Mouse (Mus musculus) heart, adult 11 months (tissue): Measurements from ENCODE around the gene Spred2.

Source experiments
- DNase-seq: peaks from one replicate; pipeline ENCODE4 v3.0.0; 2022

Spred2 gene

DNA sequence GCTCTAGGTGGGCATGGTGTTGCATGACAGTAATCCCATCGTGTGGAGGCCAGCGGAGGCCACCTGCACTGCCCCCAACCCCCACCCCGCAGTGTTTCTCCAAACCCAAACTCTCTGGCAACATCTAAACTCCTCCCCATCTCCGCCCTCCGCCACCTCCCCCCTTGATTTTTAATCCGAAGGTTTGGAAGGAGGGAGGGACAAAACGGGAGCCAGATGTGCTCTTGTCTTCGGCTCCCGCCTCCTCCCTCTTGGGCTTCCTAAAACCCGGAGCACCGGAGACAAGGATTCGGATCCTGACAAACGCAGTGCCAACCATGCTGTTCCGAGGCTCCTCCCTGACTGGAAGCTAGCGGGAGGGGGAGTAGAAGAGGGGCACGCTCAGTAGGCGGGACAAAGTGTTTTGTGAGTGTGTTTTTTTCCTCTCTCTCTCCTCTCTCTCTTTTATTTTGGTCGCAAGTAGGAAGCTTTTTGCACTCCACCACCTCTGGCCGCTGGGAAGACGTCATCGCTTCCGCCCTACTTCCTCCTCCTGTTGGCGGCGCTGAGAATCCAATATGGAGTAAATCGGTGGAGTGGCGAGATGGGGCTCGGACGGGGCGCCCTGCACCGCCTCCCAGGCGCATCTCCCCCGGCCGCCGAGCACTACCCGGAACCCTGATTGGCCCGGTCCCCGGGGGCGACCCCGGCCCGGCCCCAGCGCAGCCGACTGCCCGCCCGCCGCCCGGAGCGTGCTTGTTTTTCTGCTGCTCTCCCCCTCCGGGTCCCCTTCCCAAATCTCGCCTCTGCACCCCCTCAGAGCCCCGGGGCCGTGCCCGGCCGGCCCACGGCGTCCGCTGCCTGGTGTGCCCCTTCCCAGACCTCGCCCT is at the start of gene Spred2:
Gene Spred2, plus strand, starts transcription at position 488 of the 869 bp plus-strand sequence.
- peak; percentile 99 for DNase-seq

DNA sequence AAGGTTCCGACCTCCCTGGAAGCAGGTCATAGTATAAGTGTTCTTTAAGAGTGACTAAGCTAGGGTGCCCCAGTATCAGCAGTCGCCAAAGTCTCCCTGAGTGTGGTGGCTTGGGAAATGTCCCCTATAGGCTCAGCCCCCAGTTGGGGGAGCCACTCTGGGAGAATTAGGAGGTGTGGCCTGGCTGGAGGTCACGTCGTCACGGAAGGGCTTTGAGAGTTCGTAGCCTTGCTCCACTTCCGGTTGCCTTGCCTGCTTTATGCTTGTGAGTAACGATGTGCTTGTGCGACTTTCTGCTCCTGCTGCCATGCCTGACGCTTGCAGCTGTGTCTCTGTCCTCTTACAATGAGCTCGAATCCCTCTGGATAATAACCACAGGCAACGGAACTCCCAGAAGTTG is 48.6 kb upstream of the Spred2 start:
- peak; percentile 86 for DNase-seq

DNA sequence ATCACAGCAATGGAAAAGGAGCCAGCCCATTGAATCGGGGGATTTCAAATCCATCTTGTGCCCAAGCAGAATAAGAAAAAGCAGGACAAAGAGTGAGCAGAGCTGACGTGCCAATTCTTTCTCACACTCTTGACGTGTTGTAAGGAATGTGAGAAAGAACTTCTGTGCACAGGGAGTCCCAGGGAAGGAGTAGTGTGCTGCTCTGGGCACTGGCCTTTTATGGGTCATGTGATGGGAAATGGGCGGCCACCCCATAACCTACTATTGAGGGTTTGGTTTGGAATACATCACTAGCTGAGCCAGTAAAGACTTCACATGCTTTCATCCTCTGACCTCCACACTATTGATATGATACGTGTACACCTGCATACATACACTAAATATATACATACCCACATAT is 48.2 kb upstream of the Spred2 start:
- peak; percentile 62 for DNase-seq

DNA sequence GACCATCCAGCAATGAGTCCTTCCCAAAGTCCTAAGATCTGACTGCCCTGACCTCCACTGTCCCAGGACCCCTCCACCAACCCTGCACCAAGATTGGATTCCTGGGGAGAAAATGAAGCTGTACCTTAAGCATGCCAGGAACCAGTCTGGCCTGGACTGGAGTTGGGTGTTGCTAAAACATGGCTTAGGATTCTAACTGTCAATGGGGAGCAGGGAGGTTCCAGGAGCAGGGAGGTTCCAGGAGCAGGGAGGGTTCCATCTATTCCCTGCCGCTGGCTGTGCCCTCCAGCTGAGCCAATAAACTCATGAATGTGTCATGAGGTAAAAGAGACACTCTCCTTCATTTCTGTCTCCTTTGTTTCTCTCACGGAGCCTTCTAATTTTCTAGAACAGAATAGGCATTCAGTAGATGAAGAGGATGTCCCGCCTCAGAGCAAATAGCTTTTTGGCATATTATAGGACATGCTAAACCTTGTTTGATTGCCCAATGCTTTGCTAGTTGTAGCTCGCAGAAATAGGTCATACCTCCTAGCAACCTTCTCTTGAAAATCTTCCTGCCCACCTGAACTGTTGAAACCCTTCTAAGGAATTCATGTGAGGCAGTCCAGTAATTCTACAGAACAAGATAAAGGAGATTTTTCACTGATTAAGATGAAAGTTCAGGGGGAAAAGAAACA is 46.8 kb upstream of the Spred2 start:
- no peak for DNase-seq

DNA sequence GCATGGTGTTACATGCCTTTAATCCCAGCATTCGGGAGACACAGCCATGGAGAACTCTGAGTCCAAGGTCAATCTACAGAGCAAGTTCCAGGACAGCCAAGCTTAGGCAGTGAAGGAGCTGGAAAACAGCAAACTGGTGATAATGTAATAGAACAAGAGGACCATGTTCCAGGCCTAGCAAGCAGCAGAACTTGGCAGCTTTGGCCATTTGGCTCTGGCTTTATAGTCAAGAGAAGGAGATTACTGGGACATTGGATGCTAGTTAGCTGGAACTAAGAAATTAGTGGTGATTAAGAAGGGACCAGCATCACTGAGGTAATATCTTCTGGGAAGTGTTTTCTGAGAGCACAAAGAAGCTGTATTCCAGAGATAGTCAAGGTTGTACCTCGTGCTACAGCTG is 42.8 kb upstream of the Spred2 start:
- peak; percentile 92 for DNase-seq

DNA sequence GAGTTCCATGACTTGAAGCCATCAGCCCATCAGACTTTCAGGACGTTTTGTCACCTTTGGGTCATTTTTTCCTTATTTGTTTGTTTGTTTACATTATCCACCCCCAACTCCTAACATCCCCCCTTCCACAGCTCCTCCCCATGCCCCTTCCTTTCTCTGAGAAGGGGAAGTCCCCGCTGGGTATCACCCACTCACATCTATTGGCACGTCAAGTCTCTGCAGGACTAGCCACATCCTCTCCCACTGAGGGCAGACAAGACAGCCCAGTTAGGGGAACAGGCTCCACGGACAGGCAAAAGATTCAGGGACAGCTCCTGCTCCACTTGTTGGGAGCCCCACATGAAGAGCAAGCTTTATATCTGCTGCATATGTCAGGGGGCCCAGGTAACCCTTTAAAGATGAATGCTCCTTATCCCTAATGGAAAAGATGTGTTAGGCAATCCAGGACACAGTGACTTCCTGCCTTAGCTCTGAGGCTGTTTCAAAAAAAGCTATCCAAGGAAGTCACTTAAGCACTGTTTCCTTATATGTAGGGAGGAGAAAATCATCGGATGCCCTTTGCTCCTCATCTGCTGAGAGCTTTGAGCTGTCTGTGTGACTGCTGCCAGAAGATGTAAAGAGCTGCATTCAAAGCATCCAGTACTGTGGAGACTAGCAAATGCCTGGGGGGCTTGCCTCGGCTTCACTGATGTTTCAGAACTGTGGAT is 33.3 kb upstream of the Spred2 start:
- no peak for DNase-seq

DNA sequence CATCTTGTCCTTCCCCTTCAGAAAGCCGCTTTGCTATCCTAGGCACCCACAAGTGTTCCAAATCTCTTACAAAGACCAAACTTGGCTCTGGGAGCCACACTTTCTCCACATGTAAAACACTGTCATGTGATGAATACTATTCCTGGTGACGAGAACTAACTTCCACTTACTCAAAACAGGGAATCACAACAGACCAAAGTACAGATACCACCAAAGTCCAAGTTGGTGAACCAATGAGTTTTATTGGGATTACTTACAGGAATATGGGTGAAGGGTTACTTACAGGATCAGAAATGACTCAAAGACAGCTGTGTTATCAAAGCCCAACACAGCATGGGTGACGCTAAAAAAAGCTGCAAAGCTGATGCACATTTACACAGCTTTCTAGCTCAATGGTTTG is 30.9 kb upstream of the Spred2 start:
- DNase-seq, result no peak

DNA sequence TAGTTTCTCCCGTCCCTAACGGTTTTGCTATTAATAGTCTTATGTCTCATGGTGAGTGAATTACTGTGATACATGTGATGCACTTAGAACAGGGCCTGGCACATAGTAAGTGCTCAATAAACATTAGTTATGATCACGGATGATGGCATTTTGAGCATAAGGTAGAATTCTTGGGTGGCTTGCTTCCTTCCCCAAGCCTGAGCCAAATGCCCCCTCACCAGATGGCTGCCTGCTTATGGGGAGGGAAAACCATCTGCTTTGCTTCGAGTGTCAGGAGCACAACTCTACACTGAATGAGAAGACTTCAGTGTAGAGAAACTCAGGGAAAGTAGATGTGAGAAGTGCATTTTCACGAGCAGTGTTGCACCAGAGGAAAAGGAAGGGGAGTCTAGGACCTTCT is 24.6 kb upstream of the Spred2 start:
- no peak for DNase-seq

DNA sequence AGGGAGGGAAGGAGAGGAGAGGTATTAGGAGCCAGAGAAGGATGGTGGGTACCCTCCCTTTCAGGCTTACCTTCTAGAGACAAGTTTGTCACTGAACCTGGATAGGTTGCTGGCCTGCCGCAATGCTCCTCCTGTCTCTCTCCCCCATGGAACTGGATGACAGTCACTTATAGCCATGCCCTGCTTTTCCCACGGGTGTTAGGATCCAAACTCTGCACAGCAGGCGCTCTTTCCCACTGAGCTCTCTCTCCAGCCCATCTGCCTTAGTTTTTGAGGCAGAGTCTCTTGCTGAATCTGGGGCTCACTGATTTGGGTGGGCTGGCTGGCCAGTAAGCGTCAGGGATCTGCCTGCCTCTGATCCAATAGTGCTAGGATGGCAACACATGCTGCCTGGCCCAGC is 23.5 kb upstream of the Spred2 start:
- DNase-seq, result no peak

DNA sequence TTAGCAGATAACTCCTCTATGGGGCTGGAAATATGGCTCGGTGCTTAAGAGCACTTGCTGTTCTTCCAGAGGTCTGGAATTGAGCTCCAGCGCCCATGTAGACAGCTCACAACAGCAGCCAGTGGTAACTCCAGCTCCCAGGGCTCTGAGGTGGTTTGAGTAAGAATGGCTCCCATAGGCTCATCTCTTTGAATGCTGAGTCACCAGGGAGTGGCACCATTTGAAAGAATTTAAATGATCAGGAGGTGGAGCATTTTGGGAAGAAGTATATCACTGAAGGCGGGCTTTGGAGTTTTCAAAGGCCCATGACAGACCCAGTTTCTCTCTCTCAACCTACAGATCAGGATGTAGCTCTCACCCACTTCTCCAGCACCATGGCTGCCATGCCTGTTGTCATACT is 13.0 kb upstream of the Spred2 start:
- no peak for DNase-seq

DNA sequence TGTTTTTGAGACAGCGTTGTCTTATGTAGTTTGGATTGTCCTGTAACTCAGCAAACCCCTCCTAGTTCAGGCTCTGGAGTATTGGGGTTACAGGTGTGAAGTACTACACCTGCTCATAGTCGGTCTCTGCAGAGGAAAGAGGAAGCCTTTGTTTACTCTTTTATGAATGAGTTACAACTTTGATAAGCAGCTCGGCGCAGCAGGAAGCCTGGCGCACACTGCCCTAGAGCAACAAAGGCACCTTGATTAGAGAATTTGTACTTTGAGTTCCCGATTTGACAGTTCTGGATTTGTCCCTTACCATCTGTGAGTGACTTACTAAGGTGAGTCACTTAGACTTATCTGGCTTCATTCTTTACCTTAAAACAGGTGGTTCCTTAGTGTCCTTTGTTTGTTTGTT is 12.0 kb upstream of the Spred2 start:
- DNase-seq, result no peak

DNA sequence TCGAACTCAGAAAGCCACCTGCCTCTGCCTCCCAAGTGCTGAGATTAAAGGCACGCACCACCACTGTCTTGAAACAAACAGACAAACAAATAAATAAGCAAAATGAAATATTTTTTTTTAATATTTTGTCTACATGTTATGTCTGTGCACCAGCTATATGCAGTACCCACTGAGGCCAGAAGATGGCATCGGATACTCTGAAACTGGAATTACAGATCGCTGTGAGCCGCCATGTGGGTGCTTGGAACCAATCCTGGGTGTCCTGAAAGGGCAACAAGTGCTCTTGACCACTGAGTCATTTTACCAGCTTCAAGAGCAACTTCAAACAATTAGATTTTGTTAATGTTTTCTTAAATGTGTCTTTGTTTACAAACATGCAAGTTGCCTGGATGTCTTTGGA is 11.5 kb upstream of the Spred2 start:
- DNase-seq, result no peak

DNA sequence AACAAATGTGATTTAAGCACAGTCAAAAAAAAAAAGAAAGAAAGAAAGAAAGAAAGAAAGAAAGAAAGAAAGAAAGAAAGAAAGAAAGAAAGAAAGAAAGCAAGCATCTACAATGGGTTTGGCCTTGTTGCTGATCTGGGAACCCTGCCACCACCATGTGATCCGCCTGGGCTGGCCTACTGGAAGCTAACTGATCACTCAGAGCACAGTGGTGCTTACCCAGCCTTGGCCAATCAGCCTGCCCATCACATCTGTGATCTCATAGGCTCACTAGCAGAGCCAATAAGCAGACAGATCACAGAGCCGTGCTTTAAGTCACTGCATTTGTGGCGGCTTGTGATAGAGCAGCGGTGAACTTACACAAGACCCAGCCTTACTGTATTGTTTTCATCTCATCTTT is 10.4 kb upstream of the Spred2 start:
- no peak for DNase-seq

DNA sequence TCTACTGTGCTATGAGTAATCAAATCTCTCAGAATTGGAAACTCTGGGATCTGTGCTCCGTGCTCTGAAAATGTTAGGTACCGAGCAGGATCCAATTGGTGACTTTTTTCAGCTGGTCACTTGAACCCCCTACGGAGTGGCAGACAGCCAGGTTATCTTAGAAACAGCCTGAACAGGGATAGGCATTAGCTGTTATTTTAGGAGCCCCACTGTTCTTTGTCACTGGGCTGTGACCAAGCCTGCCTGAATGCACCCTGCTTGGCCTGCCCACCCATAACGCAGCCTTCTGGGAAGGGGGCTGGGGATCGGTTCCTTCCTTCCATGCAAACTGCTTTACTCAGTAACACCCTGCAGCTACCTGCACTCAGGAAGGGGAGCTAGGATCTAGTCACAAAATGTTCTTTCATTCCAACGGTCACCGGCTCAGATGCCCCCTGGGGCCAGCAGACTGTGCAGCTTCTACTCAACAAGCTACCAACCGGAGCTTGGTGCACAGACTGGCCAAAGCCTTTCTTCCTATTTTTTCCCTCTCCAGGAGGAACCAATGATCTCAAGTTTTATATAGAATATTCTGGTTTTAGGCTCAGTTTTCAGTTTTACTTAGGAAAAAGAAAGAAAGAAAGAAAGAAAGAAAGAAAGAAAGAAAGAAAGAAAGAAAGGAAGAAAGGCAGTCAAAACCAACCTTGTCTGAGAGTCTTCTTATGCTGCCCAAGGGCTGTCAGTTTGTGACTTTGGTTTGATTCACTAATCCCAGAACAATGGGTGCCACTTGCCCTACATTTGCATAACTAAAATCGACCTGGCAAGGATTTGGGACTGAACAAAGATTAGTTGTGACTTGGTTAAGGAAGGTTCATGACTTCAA is 6.6 kb upstream of the Spred2 start:
- no peak for DNase-seq

DNA sequence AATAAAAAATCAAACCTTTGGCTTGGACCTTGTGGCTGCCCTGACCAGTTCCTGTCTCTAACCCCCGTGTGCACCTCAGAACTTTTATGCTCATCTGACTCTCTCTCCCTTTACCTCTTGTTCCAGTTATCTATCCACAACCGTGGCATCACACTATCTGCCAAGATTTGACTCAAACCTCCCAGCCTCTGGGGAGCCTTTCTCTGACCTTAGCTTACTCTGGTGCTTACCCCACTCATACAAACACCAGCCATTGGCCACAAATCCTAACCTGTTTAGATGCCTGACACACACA is 6.0 kb upstream of the Spred2 start:
- DNase-seq, result no peak

DNA sequence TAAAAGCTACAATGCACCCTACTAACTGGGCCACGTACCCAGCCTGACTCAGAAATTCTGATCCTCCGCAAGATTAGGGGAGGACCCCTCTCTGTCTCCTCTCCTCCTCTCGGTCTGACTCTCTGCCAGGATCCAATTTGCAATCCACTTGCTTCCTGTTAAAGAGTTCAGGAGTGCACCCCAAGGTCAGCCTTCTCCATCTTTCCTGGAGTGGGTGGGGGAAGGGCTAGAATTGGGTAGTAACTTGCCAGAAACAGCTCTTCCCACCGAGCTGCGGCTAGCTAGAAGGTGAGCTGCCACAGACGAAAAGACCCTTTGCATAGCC is 4.8 kb upstream of the Spred2 start:
- peak; percentile 95 for DNase-seq

DNA sequence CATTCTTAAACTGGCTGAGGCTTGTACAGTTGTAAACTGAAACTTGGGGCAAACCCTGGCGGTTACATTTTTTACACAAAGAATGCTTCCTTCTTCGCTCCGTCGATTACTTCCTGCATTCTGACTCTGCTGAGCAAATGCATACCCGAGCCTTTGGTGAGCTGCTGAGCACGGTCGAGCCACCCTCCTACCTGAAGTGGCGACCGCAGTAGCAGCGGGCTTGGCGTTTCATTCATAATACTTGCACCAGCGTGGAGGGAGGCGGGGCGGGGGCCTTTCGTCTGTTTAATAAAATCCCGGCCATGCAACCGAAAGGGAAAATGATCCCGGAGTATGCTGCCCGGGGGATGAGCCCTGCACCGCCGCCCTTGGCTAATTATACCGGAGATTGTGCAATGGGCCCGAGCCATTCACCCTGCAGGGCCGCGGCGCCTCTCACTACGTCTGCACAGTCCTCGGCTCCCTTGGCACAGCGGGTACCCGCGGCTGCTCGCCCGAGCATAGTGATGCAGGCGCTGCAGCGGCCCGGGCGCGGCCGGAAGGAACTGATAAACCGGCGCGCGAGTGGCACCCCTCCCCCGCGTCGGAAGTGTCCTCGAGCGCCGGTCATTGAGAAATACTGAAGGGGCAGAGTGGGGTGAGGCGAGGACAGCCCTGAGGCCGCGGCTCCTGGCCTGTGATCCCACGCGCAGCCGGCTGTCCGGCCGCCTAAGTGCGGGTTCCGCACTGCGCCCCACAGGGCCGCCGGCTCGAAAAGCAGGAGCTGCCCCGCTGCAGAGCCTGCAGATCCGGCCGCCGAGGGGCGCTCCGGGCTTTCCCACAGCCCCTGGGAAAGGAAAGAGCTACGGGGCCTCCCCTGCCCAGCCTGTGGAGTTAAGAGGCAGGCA is 4.1 kb upstream of the Spred2 start:
- DNase-seq, result peak; percentile 99

DNA sequence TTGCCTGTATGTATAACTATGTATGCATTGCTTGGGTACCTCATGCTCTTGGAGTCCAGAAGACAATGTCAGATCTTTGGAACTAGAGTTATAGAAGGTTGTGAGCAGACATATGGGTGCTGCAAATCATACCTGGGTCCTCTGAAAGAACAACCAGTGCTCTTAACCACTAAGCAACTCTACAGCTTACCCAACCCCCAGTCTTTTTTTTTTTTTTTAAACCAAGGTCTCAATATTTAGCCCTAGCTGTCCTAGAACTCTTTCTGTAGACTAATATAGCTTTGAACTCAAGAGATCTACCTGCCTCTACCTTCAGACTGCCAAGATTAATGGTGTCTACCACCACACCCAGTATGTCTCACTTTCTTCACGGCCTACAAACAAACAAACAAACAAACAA is 2.5 kb upstream of the Spred2 start:
- DNase-seq, result no peak

DNA sequence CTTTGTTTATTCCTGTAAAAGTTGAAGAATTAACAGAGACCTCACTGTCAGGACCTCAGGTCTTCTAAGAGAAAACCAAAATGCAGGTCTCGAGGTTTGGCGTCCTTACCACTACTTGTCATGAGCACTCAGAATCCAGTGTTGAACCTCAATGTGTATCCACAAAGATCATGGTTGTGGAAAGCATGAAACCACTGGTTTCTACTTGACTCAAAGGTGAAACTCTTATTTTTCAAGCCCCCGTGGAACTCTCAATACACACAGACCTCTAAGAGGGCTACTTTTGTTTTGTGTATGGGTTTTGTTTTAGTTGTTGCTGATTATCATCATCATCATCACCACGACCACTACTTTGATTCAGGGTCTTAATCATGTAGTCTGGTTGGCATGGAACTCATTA is 2.0 kb upstream of the Spred2 start:
- DNase-seq, result no peak

DNA sequence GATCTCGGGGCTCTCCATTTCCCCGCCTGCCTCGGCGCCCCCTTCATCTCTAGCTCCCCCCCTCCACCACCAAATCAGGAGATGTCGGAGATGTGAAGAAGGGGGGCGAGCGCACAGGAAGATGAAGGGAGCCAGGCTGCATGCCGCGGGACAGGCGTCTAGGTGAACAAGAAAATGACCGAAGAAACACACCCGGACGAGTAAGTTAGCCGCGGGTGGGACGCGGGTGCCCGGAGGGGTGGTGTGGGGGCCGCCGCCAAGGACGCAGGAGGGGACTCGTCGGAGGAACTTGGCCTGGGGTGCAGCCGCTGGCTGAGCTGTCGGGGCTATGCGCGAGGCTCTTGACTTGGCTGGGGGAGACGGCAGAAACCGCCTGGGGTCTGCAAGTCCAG is 578 bp downstream of the Spred2 start:
- no peak for DNase-seq

DNA sequence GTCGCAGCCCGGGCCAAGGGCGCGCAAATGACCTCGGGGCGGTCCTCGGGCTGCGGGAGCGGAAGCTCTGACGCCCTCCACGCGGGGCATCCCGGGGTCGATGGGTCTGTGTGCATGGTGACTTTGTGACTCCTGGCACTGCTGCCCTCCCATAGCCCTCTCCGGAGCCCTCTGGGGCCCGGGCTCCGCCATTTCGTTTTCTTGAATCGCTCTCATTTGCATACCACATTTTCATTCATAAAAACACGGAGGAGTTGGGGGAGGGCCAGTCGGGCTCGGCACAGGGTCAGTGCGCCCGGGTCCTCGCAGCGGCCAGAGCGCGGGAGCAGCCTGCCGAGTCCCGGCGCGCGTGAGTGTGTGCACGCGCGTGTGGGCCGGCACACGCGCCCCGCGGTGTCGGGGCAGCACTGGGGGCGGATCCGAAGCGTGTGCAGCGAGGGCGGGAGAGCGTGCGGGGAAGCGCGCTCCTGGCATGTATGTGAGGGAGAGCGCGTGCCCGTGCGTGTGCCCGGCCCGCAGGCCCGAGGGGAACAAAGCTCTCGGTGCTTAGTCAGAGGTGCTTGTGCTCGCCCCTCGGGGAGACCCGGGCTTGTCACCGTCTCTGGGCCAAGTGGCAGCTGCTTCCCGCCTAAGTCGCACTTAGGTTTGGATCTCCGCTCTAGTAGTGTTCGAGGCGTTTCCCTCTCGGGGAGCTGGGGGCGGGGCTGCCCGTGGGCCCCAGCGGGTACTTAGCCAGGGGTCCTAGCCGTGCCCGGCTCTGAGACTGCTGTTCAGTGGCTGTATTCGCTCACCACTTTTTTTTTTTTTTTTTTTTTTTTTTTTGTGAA is 1.2 kb downstream of the Spred2 start:
- DNase-seq, result peak; percentile 98
